Mouse (Mus musculus) forebrain, embryonic 16.5 days (tissue): ENCODE results near the gene Krt77. TPM values are rescaled to one million over a fixed set of nuclear protein-coding genes. Genes with fewer than 3 reads are reported as not detected.

Experiments used
- microRNA-seq: library from miRNA; unstranded; fragments of <30 nt; microRNA quantifications from one replicate; pipeline ENCODE4, GENCODE M21; 2017
- polyA plus RNA-seq: library from polyadenylated mRNA; unstranded; fragments of >200 nt; fragmentation: Nextera tagmentation; extraction: Ambion mirVana; gene quantifications from 2 replicates; pipeline ENCODE4 v1.2.1, GENCODE M21; 2015

Krt77 gene
- polyA plus RNA-seq, 1 experiment from 2014 or later, result 0.49 TPM

Small RNA genes within 50 kb of the gene (microRNA-seq; reads per million reads assigned to microRNA genes)
- gene Gm44356, result not detected

Other genes with a start within 250 kb of the Krt77 start
- gene Gm5414, start 241.5 kb downstream of the Krt77 start, polyA plus RNA-seq, result not detected in 2 replicates
- not detected in 2 replicates for gene Gm5478, start 222.3 kb downstream of the Krt77 start, polyA plus RNA-seq
- gene Krt6b, start 189.4 kb downstream of the Krt77 start, polyA plus RNA-seq, result not detected in 2 replicates
- gene Krt6a, start 175.4 kb downstream of the Krt77 start, polyA plus RNA-seq, result 0.53 TPM in 1 of 2 replicates, not detected in the other
- 0.73 TPM in 1 of 2 replicates, not detected in the other for gene Krt5, start 156.8 kb downstream of the Krt77 start, polyA plus RNA-seq
- not detected in 2 replicates for gene Krt71, start 126.6 kb downstream of the Krt77 start, polyA plus RNA-seq
- gene Krt72, start 83.2 kb downstream of the Krt77 start, polyA plus RNA-seq, result not detected in 2 replicates
- gene Krt73, start 67.4 kb downstream of the Krt77 start, polyA plus RNA-seq, result 0.41 and 0.80 TPM in 2 replicates
- 0.08 TPM in 1 of 2 replicates, not detected in the other for gene Krt2, start 51.5 kb downstream of the Krt77 start, polyA plus RNA-seq
- gene Krt1, start 18.9 kb downstream of the Krt77 start, polyA plus RNA-seq, result 8.2 and 10.8 TPM in 2 replicates
- gene Krt76, start 23.2 kb upstream of the Krt77 start, polyA plus RNA-seq, result not detected in 2 replicates
- gene Krt4, start 55.0 kb upstream of the Krt77 start, polyA plus RNA-seq, result 0.55 TPM in 1 of 2 replicates, not detected in the other
- gene Krt79, start 70.6 kb upstream of the Krt77 start, polyA plus RNA-seq, result 0.15 and 0.38 TPM in 2 replicates
- not detected in 2 replicates for gene Krt78, start 84.6 kb upstream of the Krt77 start, polyA plus RNA-seq
- gene Krt8, start 134.8 kb upstream of the Krt77 start, polyA plus RNA-seq, result 2.4 and 3.7 TPM in 2 replicates
- gene Krt18, start 158.5 kb upstream of the Krt77 start, polyA plus RNA-seq, result 4.4 TPM in 2 replicates
- gene Eif4b, start 204.1 kb upstream of the Krt77 start, polyA plus RNA-seq, result 109 and 117 TPM in 2 replicates
- 6.9 and 7.7 TPM in 2 replicates for gene Tns2, start 230.7 kb upstream of the Krt77 start, polyA plus RNA-seq